Mouse (Mus musculus): ENCODE measurements around the gene Dusp15. TPM values are rescaled to one million over a fixed set of nuclear protein-coding genes. Genes with fewer than 3 reads are reported as not detected.

The Dusp15 gene
- polyA plus RNA-seq, 1 experiment, result 0.21 TPM

DNA sequence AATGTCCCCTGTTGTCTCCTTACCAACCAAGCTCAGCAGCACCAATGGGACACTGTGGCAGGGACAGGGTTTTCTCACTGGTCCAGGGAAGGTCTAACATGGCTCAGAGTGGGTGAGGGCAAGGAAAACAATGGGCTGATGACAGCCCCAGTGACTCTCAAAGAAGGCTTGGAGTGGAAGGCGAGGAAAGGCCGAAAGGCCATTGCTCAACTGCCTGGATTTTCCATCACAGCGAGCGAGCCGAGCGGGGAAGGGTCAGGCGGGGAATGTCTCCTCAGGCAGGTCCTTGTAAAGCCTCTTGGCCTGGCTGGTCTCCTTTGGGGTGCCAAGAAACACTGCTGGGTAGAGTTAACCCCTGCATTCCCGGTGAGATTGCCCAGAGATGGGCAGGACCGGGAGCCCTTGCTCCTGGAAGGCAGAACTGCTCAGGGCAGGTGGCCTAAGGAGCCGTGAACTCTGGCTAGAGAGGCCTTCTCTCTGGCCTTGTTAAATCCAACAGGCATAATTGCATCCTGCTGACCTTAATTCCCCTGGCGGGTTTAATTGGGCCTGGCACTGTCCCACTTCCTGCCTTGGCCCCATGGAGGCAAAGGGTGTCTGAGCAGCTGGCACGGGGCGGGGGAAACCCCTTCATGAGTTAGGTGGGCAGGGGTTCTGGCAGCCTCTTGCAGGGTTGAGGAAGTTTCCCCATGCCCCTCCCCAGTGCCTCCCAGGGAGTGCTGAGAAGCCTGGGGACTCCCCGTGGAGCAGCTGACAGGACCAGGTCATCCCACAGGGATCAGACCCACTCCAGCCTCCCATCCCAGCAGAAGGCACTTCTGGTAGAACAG is 44.2 kb downstream of the Dusp15 start:
- no peak for DNase-seq (ENCODE audit: low read depth in 1 of 2, low spot score in 2 of 2)
- TF ChIP-seq CTCF (IDR thresholded peaks at IDR 0.05; ENCODE audit: extremely low read depth, insufficient read depth, insufficient read length, insufficient replicate concordance) (no peak), POLR2A (IDR thresholded peaks at IDR 0.05; ENCODE audit: low read depth, low read length) (no peak)
- 71% methylated on average over 14 of the region's 14 CpGs for WGBS
- Histone ChIP-seq H3K4me3 (ENCODE audit: extremely low read depth, insufficient read depth, insufficient read length) (no peak overlapping the region), H3K36me3 (ENCODE audit: control insufficient read depth, insufficient read depth, low read length) (no peaks in the 10 kb centered on the region), H3K27ac (ENCODE audit: insufficient read depth, low read length) (no peak overlapping the region), H3K4me1 (ENCODE audit: control insufficient read depth, insufficient read depth, insufficient read length) (peaks cover 11% of the 10 kb centered on the region; the same call in 1 of the 2 replicates), H3K27me3 (ENCODE audit: control insufficient read depth, insufficient read depth, low read length) (no peaks in the 10 kb centered on the region)

DNA sequence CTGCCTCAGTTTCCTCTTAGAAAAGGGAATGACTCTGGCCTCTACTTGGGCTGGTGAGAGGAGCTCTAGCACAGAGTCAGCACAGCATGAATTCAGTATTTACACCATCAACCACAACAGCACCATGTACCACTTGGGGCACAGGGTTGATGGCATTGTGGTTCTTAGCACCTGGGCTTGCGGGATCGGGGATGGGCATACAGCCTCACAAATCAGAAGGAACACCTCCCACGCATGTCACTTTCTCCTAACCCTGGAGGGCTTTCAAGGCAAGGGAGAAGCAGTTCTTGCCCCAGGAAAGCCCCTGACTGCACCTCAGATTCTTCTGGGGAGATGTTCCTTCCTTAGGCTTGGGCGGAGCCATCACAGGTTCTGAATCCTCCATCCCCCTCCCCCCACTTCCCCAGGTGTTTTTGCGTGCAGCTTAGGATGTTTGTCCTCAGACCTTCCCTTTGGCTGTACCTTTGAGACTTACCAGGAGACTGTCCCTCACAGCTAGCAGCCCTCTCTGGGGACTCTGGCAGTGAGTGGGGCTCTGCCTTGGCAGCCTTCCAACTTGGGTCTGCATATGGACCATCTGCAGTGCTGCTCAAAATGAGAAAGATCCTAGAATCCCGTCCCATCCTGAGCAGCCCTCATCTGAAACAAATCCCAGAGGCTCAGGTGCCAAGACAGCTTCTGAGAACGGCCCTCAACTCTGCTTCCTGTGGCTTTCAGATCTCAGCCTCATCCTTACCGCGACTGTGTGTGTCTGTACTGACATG is 45.0 kb downstream of the Dusp15 start:
- TF ChIP-seq POLR2A (IDR thresholded peaks at IDR 0.05; ENCODE audit: low read depth, low read length), result no peak
- TF ChIP-seq CTCF (IDR thresholded peaks at IDR 0.05; ENCODE audit: extremely low read depth, insufficient read depth, insufficient read length, insufficient replicate concordance), result no peak
- 29% methylated on average over 9 of the region's 9 CpGs for WGBS
- no peak overlapping the region for H3K4me3 ChIP-seq (ENCODE audit: extremely low read depth, insufficient read depth, insufficient read length)

DNA sequence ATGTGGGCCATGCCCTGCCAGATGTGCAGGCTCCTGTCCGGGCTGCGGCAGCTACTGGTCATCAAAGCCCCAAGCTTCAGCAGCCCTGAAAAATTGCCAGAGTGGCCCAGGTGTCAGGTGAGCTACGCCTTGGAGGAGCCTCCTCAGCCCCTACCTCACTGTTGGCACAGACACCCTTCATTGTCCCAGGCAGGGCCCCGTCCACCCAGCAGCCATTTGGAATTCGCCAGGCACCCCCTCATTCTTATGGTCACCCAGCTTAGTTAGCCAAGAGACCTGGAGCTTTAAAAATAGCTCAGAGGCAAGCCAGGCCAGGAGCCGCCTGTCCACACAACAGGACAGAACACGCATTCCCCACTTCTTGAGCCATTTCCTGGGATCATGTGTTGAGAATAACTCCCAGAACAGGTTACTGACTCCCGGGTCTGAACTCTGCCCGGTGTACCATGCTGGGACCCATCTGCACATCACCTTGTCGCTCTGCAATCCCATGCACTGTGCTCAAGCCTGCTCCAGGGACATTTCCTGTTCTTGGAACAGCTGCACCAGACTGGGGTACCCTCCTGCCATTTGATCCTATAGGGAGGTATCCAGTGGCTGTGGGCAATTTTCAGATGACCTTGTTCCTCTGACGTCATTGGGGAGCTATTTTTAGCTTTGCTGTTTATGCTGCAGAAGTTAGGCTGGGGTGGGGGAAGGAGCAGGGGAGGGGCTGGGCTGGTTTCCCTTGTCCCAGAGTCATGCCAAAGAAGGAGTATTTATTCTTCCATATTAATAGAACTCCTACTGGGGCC is 46.3 kb downstream of the Dusp15 start:
- Histone ChIP-seq H3K36me3 (ENCODE audit: control insufficient read depth, insufficient read depth, low read length) (no peaks in the 10 kb centered on the region), H3K4me3 (ENCODE audit: extremely low read depth, insufficient read depth, insufficient read length) (no peak overlapping the region), H3K27ac (ENCODE audit: insufficient read depth, low read length) (no peak overlapping the region), H3K27me3 (ENCODE audit: control insufficient read depth, insufficient read depth, low read length) (no peaks in the 10 kb centered on the region), H3K4me1 (ENCODE audit: control insufficient read depth, insufficient read depth, insufficient read length) (peaks cover 11% of the 10 kb centered on the region; the same call in 1 of the 2 replicates)
- no peak for DNase-seq (ENCODE audit: low read depth in 1 of 2, low spot score in 2 of 2)
- TF ChIP-seq CTCF (IDR thresholded peaks at IDR 0.05; ENCODE audit: extremely low read depth, insufficient read depth, insufficient read length, insufficient replicate concordance) (no peak), POLR2A (IDR thresholded peaks at IDR 0.05; ENCODE audit: low read depth, low read length) (no peak)
- WGBS, result 73% methylated on average over 11 of the region's 11 CpGs

More for the DNA sequence above, 45.0 kb downstream of the Dusp15 start:
- DNase-seq (ENCODE audit: low read depth in 1 of 2, low spot score in 2 of 2), result peak in 1 of 2 experiments; percentile 3
- peaks cover 11% of the 10 kb centered on the region; the same call in 1 of the 2 replicates for H3K4me1 ChIP-seq (ENCODE audit: control insufficient read depth, insufficient read depth, insufficient read length)
- peak overlapping the region; percentile 21; the same call in 1 of the 2 replicates for H3K27ac ChIP-seq (ENCODE audit: insufficient read depth, low read length)
- H3K27me3 ChIP-seq (ENCODE audit: control insufficient read depth, insufficient read depth, low read length), result no peaks in the 10 kb centered on the region
- H3K36me3 ChIP-seq (ENCODE audit: control insufficient read depth, insufficient read depth, low read length), result no peaks in the 10 kb centered on the region

DNA sequence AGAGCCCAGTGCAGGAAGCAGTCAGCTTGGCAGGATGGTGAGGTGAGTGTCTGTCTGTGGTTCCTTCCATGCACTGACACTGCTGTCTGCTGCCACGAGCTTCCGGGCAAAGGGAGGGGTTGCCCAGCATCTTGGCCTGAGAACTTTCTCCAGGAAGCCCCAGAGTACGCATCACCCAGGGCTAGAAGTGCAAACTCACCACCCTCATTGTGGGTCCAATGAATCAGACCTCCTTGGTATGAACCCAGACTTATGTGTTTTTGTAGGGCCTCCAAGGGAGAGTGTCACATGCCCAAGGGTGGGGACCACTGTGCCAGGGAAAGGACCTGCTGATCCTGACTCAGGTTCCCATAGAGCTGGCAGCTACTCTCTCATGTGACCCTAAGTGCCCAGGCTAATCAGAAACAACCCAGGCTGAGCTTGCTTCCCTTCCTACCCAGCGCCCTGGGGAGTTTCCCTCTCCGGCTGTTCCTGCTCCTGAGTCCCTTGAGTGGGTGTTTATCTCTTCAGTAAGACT is 47.3 kb downstream of the Dusp15 start:
- 17% methylated on average over 5 of the region's 5 CpGs for WGBS
- peak overlapping the region; percentile 5; the same call in 1 of the 2 replicates for H3K27ac ChIP-seq (ENCODE audit: insufficient read depth, low read length)
- no peak for DNase-seq (ENCODE audit: low read depth in 1 of 2, low spot score in 2 of 2)
- H3K4me3 ChIP-seq (ENCODE audit: extremely low read depth, insufficient read depth, insufficient read length), result no peak overlapping the region
- H3K36me3 ChIP-seq (ENCODE audit: control insufficient read depth, insufficient read depth, low read length), result no peaks in the 10 kb centered on the region
- H3K4me1 ChIP-seq (ENCODE audit: control insufficient read depth, insufficient read depth, insufficient read length), result peaks cover 11% of the 10 kb centered on the region; the same call in 1 of the 2 replicates
- TF ChIP-seq CTCF (IDR thresholded peaks at IDR 0.05; ENCODE audit: extremely low read depth, insufficient read depth, insufficient read length, insufficient replicate concordance), result no peak
- no peak for TF ChIP-seq POLR2A (IDR thresholded peaks at IDR 0.05; ENCODE audit: low read depth, low read length)
- H3K27me3 ChIP-seq (ENCODE audit: control insufficient read depth, insufficient read depth, low read length), result no peaks in the 10 kb centered on the region

DNA sequence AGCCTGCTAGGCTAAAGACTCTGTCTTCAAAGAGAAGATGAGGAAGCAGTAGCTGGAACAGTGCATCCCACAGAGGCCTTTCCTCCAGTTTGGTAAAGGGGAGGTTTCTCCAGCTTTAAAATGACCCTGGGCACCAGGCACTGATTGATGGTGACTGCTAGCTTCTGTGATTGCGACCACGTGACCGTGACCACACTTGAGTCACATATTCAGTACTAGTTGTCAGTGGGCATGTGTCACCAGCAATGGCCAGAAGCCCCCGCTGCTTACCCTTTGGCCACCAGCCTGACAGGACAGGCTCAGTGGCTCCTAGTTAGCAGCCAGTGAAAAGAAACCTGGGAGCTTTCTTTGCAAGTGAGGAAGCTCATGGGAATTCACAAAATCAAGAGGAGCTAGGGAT is 47.9 kb downstream of the Dusp15 start:
- peak overlapping the region; percentile 5; the same call in 1 of the 2 replicates for H3K27ac ChIP-seq (ENCODE audit: insufficient read depth, low read length)
- H3K4me1 ChIP-seq (ENCODE audit: control insufficient read depth, insufficient read depth, insufficient read length), result peaks cover 11% of the 10 kb centered on the region; the same call in 1 of the 2 replicates
- H3K27me3 ChIP-seq (ENCODE audit: control insufficient read depth, insufficient read depth, low read length), result no peaks in the 10 kb centered on the region
- WGBS, result 62% methylated on average over 4 of the region's 4 CpGs
- H3K4me3 ChIP-seq (ENCODE audit: extremely low read depth, insufficient read depth, insufficient read length), result no peak overlapping the region
- no peaks in the 10 kb centered on the region for H3K36me3 ChIP-seq (ENCODE audit: control insufficient read depth, insufficient read depth, low read length)
- no peak for DNase-seq (ENCODE audit: low read depth in 1 of 2, low spot score in 2 of 2)
- no peak for TF ChIP-seq POLR2A (IDR thresholded peaks at IDR 0.05; ENCODE audit: low read depth, low read length)
- no peak for TF ChIP-seq CTCF (IDR thresholded peaks at IDR 0.05; ENCODE audit: extremely low read depth, insufficient read depth, insufficient read length, insufficient replicate concordance)

DNA sequence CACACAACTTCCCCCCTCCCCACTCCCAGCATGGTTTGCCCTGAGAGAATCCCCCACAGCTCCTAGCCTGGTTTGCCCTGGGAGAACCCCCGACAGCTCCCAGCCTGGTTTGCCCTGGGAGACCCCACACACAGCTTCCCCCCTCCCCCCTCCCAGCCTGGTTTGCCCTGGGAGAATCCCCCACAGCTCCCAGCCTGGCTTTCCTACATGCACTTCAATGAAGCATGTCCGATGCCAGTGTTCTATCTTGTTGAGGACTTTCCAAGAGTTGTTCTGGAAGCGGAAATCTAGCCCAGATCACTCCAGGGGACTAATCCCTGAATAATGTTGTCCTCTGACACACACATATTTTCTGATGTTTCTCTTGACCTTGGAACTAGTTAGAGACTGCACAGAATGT is 48.8 kb downstream of the Dusp15 start:
- H3K4me1 ChIP-seq (ENCODE audit: control insufficient read depth, insufficient read depth, insufficient read length), result peaks cover 11% of the 10 kb centered on the region; the same call in 1 of the 2 replicates
- no peaks in the 10 kb centered on the region for H3K27me3 ChIP-seq (ENCODE audit: control insufficient read depth, insufficient read depth, low read length)
- DNase-seq (ENCODE audit: low read depth in 1 of 2, low spot score in 2 of 2), result no peak
- TF ChIP-seq POLR2A (IDR thresholded peaks at IDR 0.05; ENCODE audit: low read depth, low read length) (no peak), CTCF (IDR thresholded peaks at IDR 0.05; ENCODE audit: extremely low read depth, insufficient read depth, insufficient read length, insufficient replicate concordance) (no peak)
- no peaks in the 10 kb centered on the region for H3K36me3 ChIP-seq (ENCODE audit: control insufficient read depth, insufficient read depth, low read length)
- no peak overlapping the region for H3K4me3 ChIP-seq (ENCODE audit: extremely low read depth, insufficient read depth, insufficient read length)
- no peak overlapping the region for H3K27ac ChIP-seq (ENCODE audit: insufficient read depth, low read length)
- 78% methylated on average over 3 of the region's 3 CpGs for WGBS

Data from spleen, adult 2 months (tissue).